9 mouse cellular contexts compared by ENCODE assay signal in the genomic region with DNA sequence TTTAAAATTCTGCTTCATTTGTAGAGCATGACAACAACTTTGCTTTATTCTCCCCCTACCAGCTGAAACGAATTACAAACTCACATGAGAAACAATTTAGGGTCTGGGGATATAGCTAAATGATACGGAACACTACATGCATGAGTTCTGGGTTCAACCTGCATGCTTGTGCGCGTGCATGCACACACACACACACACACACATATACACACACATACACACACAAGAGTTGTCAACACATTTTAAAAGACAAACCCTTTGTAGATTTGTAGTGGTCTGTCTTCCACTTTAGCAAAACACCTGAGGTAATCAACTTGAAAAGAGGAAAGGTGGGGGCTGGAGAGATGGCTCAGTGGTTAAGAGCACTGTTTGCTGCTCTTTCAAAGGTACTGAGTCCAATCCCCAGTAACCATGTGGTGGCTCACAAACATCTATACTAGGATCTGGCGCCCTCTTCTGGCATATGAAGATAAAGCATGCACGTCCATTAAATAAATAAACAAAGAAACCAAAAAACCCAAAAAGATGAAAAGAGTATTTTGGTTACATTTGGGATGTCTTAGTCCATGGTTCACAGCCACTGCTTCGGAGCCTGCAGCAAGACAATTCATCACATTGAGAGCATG. TPM values are rescaled to one million over a fixed set of nuclear protein-coding genes. Genes with fewer than 3 reads are reported as not detected.
DNase-seq lines count a peak whose midpoint lies in the region; ATAC-seq and TF ChIP-seq lines count a peak whose summit lies in the region.
"Had no signal": no experiment of that assay in that cellular context is flagged by ENCODE, and none has a peak within 500 bp of the region (broad histone marks: within the 10 kb centered on the region; RNA-seq: fewer than 3 reads in every experiment).

No protein-coding gene starts in this region.

- no peak overlapping the region for H3K4me2 ChIP-seq in forebrain, postnatal 0 days (ENCODE audit: low read depth)
- no peak overlapping the region for H3K4me2 ChIP-seq in liver, postnatal 0 days (ENCODE audit: low read depth, low read length)
- H3K4me2 ChIP-seq: hindbrain, embryonic 15.5 days had no signal

- peak; percentile 81 for TF ChIP-seq CTCF in forebrain, postnatal 0 days (IDR thresholded peaks at IDR 0.05; ENCODE audit: low read depth)
- peak; percentile 83 for TF ChIP-seq CTCF in liver, postnatal 0 days (IDR thresholded peaks at IDR 0.05; ENCODE audit: low read depth)

- H3K27me3 ChIP-seq in forebrain, postnatal 0 days (ENCODE audit: insufficient read depth, low read length), result no peaks in the 10 kb centered on the region
- H3K27me3 ChIP-seq in liver, postnatal 0 days (ENCODE audit: insufficient read depth, low read length), result no peaks in the 10 kb centered on the region
- H3K27me3 ChIP-seq: hindbrain, embryonic 15.5 days had no signal

- DNase-seq in cerebellum, adult 9-11 months, result no peak
- DNase-seq in CD4-positive, CD25-positive, alpha-beta regulatory T cell, adult 2 months (ENCODE audit: low read depth, low spot score), result peak; percentile 69
- peak; percentile 34 to 68 for DNase-seq in cerebellum, adult 18-20 months
- DNase-seq in forebrain, postnatal 0 days, result peak; percentile 83
- peak; percentile 84 for DNase-seq in kidney, adult 9 months
- DNase-seq in liver, postnatal 0 days, result peak; percentile 57
- DNase-seq in retina, postnatal 7 days (ENCODE audit: low read depth, low spot score), result peak; percentile 46

- peak; percentile 45 for ATAC-seq in cerebellum, adult (ENCODE audit: insufficient number of reproducible peaks, low FRiP score, low TSS enrichment)
- peak; percentile 74 for ATAC-seq in forebrain, postnatal 0 days
- ATAC-seq in liver, postnatal 0 days, result peak; percentile 58

- no peaks in the 10 kb centered on the region for H3K36me3 ChIP-seq in forebrain, postnatal 0 days (ENCODE audit: insufficient read depth)
- no peaks in the 10 kb centered on the region for H3K36me3 ChIP-seq in liver, postnatal 0 days (replicated peaks; ENCODE audit: insufficient read depth, low read length)
- H3K36me3 ChIP-seq: hindbrain, embryonic 15.5 days had no signal

- no peaks in the 10 kb centered on the region for H3K4me1 ChIP-seq in forebrain, postnatal 0 days (ENCODE audit: insufficient read depth)
- 0 out of 2 replicates have a peak, but pooled peaks cover 2% of the 10 kb centered on the region for H3K4me1 ChIP-seq in liver, postnatal 0 days (ENCODE audit: insufficient read depth)

- 52% methylated on average over 7 of the region's 7 CpGs for WGBS in forebrain, postnatal 0 days
- 46% methylated on average over 7 of the region's 7 CpGs for whole genome bisulfite sequencing in liver, postnatal 0 days (ENCODE audit: insufficient replicate concordance)

- no peaks in the 10 kb centered on the region for H3K9me3 ChIP-seq in forebrain, postnatal 0 days (ENCODE audit: low read length)
- no peaks in the 10 kb centered on the region for H3K9me3 ChIP-seq in liver, postnatal 0 days (ENCODE audit: low read length)
- H3K9me3 ChIP-seq: hindbrain, embryonic 15.5 days had no signal

- H3K9ac ChIP-seq in forebrain, postnatal 0 days, result no peak overlapping the region
- no peak overlapping the region for H3K9ac ChIP-seq in liver, postnatal 0 days (replicated peaks)
- H3K9ac ChIP-seq: hindbrain, embryonic 15.5 days had no signal

- no peak for TF ChIP-seq EP300 in liver, postnatal 0 days (IDR thresholded peaks at IDR 0.05; ENCODE audit: low read depth)

- H3K4me3 ChIP-seq in forebrain, postnatal 0 days (ENCODE audit: low read depth, low read length), result no peak overlapping the region
- H3K4me3 ChIP-seq in liver, postnatal 0 days (ENCODE audit: low read depth, low read length), result no peak overlapping the region
- H3K4me3 ChIP-seq: hindbrain, embryonic 15.5 days had no signal

- no peak overlapping the region for H3K27ac ChIP-seq in forebrain, postnatal 0 days (ENCODE audit: low read depth, low read length)
- no peak overlapping the region for H3K27ac ChIP-seq in liver, postnatal 0 days (ENCODE audit: low read depth)
- H3K27ac ChIP-seq: hindbrain, embryonic 15.5 days had no signal

RNA-seq across cellular contexts. Expression of a gene that starts 13.7 kb away (rescaled TPM):
- total RNA-seq in forebrain, postnatal 0 days (2014; rRNA removed), result 32.2 and 38.9 TPM in 2 replicates
- 42.4 and 44.8 TPM in 2 replicates for polyA plus RNA-seq in forebrain, postnatal 0 days (2015; fragmentation: Nextera tagmentation; extraction: Ambion mirVana)
- 39.2 and 42.2 TPM in 2 replicates for polyA plus RNA-seq in liver, postnatal 0 days (2015; fragmentation: Nextera tagmentation; extraction: Ambion mirVana)

RNA-seq across cellular contexts. Expression of a gene that starts 22.3 kb away (rescaled TPM):
- total RNA-seq in forebrain, postnatal 0 days (2014; rRNA removed), result 141 and 164 TPM in 2 replicates
- 250 and 273 TPM in 2 replicates for polyA plus RNA-seq in forebrain, postnatal 0 days (2015; fragmentation: Nextera tagmentation; extraction: Ambion mirVana)
- 126 and 134 TPM in 2 replicates for polyA plus RNA-seq in liver, postnatal 0 days (2015; fragmentation: Nextera tagmentation; extraction: Ambion mirVana)

RNA-seq across cellular contexts. Expression of a gene that starts 25.7 kb away (rescaled TPM):
- 12.5 and 20.7 TPM in 2 replicates for total RNA-seq in forebrain, postnatal 0 days (2014; rRNA removed)
- 12.5 and 20.0 TPM in 2 replicates for polyA plus RNA-seq in forebrain, postnatal 0 days (2015; fragmentation: Nextera tagmentation; extraction: Ambion mirVana)
- 17.2 and 18.0 TPM in 2 replicates for polyA plus RNA-seq in liver, postnatal 0 days (2015; fragmentation: Nextera tagmentation; extraction: Ambion mirVana)

RNA-seq across cellular contexts. Expression of a gene that starts 40.9 kb away (rescaled TPM):
- not detected in 2 replicates for total RNA-seq in forebrain, postnatal 0 days (2014; rRNA removed)
- polyA plus RNA-seq in forebrain, postnatal 0 days (2015; fragmentation: Nextera tagmentation; extraction: Ambion mirVana), result not detected in 2 replicates
- polyA plus RNA-seq in liver, postnatal 0 days (2015; fragmentation: Nextera tagmentation; extraction: Ambion mirVana), result not detected in 2 replicates
- polyA plus RNA-seq: hindbrain, embryonic 15.5 days had no signal

RNA-seq across cellular contexts. Expression of a gene that starts 51.2 kb away (rescaled TPM):
- not detected in 2 replicates for total RNA-seq in forebrain, postnatal 0 days (2014; rRNA removed)
- polyA plus RNA-seq in forebrain, postnatal 0 days (2015; fragmentation: Nextera tagmentation; extraction: Ambion mirVana), result not detected in 2 replicates
- 1.9 and 2.0 TPM in 2 replicates for polyA plus RNA-seq in liver, postnatal 0 days (2015; fragmentation: Nextera tagmentation; extraction: Ambion mirVana)
